Mouse (Mus musculus) kidney, embryonic 14.5 days (tissue): Measurements from ENCODE around the gene Fmo2. TPM values are rescaled to one million over a fixed set of nuclear protein-coding genes. Genes with fewer than 3 reads are reported as not detected.

Source experiments
- ATAC-seq: fragments of 200-750 bp; cut with Nextera tagmentation; 2 replicates; pipeline ENCODE4 v1.8.0; 2017; ENCODE audit warnings: moderate number of reproducible peaks, mild to moderate bottlenecking, moderate TSS enrichment, moderate library complexity; ENCODE audit not compliant: low FRiP score, low TSS enrichment
- H3K27ac ChIP-seq: fragments of 300-500 bp; sonication (generic); 2 replicates; pipeline ENCODE4 v1.5.1; 2014; ENCODE audit warnings: low read depth, mild to moderate bottlenecking, low read length, moderate library complexity, mixed read lengths
- H3K27me3 ChIP-seq: fragments of 300-500 bp; sonication (generic); 2 replicates; pipeline ENCODE4 v1.6.1; 2014; ENCODE audit warnings: mild to moderate bottlenecking, low read length; ENCODE audit not compliant: control insufficient read depth, insufficient read depth
- H3K36me3 ChIP-seq: fragments of 300-500 bp; sonication (generic); 2 replicates; pipeline ENCODE4 v1.6.1; 2014; ENCODE audit warnings: low read length, mixed read lengths; ENCODE audit not compliant: control insufficient read depth, insufficient read depth
- H3K4me1 ChIP-seq: fragments of 300-500 bp; sonication (generic); 2 replicates; pipeline ENCODE4 v1.6.1; 2014; ENCODE audit warnings: low read length, mixed read lengths; ENCODE audit not compliant: control insufficient read depth, insufficient read depth
- H3K4me2 ChIP-seq: fragments of 300-500 bp; sonication (generic); replicated peaks from 2 replicates; pipeline ENCODE4 v1.6.1; 2014; ENCODE audit warnings: low read depth, mild to moderate bottlenecking, low read length
- H3K4me3 ChIP-seq: fragments of 300-500 bp; sonication (generic); 2 replicates; pipeline ENCODE4 v1.5.1; 2014; ENCODE audit warnings: mild to moderate bottlenecking, low read length
- H3K9ac ChIP-seq: fragments of 300-500 bp; sonication (generic); 2 replicates; pipeline ENCODE4 v1.6.1; 2014; ENCODE audit warnings: low read depth, mild to moderate bottlenecking, low read length, moderate library complexity
- H3K9me3 ChIP-seq: fragments of 300-500 bp; sonication (generic); 2 replicates; pipeline ENCODE4 v1.6.1; 2016; ENCODE audit warnings: low read length; ENCODE audit not compliant: control insufficient read depth
- WGBS: fragments of 180-500 bp; shearing (Covaris S2); extraction: QIAGEN DNeasy Blood & Tissue Kit; methylation state at CpG from one replicate; pipeline ENCODE4 v1.1.7; 2014; 5-methylcytosine and 5-hydroxymethylcytosine counted together
- polyA plus RNA-seq: library from polyadenylated mRNA; unstranded; fragments of >200 nt; fragmentation: Nextera tagmentation; extraction: Ambion mirVana; gene quantifications from 2 replicates; pipeline ENCODE4 v1.2.1, GENCODE M21; 2014

Fmo2 gene
- polyA plus RNA-seq, 1 experiment from 2014 or later = 1.2 TPM

- Histone ChIP-seq H3K4me1 (peaks cover 7% of the 10 kb centered on the region; the same call in 1 of the 2 replicates), H3K9me3 (no peaks in the 10 kb centered on the region), H3K4me3 (no peak overlapping the region), H3K36me3 (no peaks in the 10 kb centered on the region), H3K27ac (no peak overlapping the region), H3K9ac (no peak overlapping the region), H3K27me3 (no peaks in the 10 kb centered on the region), H3K4me2 (no peak overlapping the region)
- ATAC-seq = no peak
- 61% methylated on average over 3 of the region's 3 CpGs for WGBS
Observed at GRCm38 (mm10) chr1:162875091-162875490, 23.4 kb downstream of the Fmo2 start.

GRCm38 (mm10) chr1:162871701-162872311 is 26.7 kb downstream of the Fmo2 start:
- 34% methylated on average over 9 of the region's 9 CpGs for WGBS

DNA sequence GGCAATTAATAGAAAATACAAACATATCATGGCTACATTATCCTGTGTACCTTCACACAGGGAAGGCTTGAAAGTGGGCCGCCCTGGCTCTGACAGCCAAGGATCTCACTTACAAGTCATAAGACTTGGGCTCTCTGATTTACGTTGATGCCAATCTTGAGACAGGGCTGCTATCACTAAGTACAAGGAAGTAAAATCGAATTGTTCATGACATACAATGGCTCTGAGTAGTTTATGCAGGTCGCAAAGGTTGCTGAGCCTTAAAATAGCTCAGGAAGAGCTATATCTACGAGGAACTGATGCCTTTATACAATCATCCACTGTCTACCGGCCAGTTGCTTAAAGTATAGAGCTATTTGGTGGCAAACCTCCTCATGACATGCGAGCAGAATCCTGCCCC is 27.5 kb downstream of the Fmo2 start:
- H3K27ac ChIP-seq = no peak overlapping the region
- H3K27me3 ChIP-seq = no peaks in the 10 kb centered on the region
- 78% methylated on average over 7 of the region's 7 CpGs for WGBS
- H3K36me3 ChIP-seq = no peaks in the 10 kb centered on the region
- H3K4me3 ChIP-seq = no peak overlapping the region
- H3K4me1 ChIP-seq = peaks cover 7% of the 10 kb centered on the region; the same call in 1 of the 2 replicates
- H3K4me2 ChIP-seq = no peak overlapping the region
- H3K9me3 ChIP-seq = peaks cover 3% of the 10 kb centered on the region; the same call in 1 of the 2 replicates
- H3K9ac ChIP-seq = no peak overlapping the region
- ATAC-seq = no peak

More at GRCm38 (mm10) chr1:162871701-162872311, 26.7 kb downstream of the Fmo2 start:
- Histone ChIP-seq H3K9ac (no peak overlapping the region), H3K4me2 (no peak overlapping the region), H3K4me1 (peaks cover 7% of the 10 kb centered on the region; the same call in 1 of the 2 replicates), H3K36me3 (no peaks in the 10 kb centered on the region), H3K4me3 (no peak overlapping the region), H3K27ac (no peak overlapping the region; the same call in 1 of the 2 replicates), H3K27me3 (no peaks in the 10 kb centered on the region), H3K9me3 (peaks cover 3% of the 10 kb centered on the region; the same call in 1 of the 2 replicates)
- peak; percentile 63; the same call in 1 of the 2 replicates for ATAC-seq

- WGBS = 67% methylated on average over 4 of the region's 4 CpGs
- no peaks in the 10 kb centered on the region for H3K36me3 ChIP-seq
- H3K4me3 ChIP-seq = no peak overlapping the region
- peaks cover 7% of the 10 kb centered on the region; the same call in 1 of the 2 replicates for H3K4me1 ChIP-seq
- no peak overlapping the region for H3K27ac ChIP-seq
- no peak overlapping the region for H3K9ac ChIP-seq
- no peak for ATAC-seq
- H3K4me2 ChIP-seq = no peak overlapping the region
- H3K9me3 ChIP-seq = peaks cover 3% of the 10 kb centered on the region; the same call in 1 of the 2 replicates
- no peaks in the 10 kb centered on the region for H3K27me3 ChIP-seq
Observed at GRCm38 (mm10) chr1:162867396-162867795, 31.1 kb downstream of the Fmo2 start.

- H3K36me3 ChIP-seq = no peaks in the 10 kb centered on the region
- no peak within 1 kb of the TSS for H3K4me2 ChIP-seq
- no peaks in the 10 kb centered on the region; the same call in 1 of the 2 replicates for H3K4me1 ChIP-seq
- H3K4me3 ChIP-seq = no peak within 1 kb of the TSS
- H3K9me3 ChIP-seq = peaks cover 3% of the 10 kb centered on the region; the same call in 1 of the 2 replicates
- H3K27me3 ChIP-seq = no peaks in the 10 kb centered on the region
- H3K9ac ChIP-seq = no peak within 1 kb of the TSS
- no peak within 1 kb of the TSS for H3K27ac ChIP-seq
- 37% methylated on average over 7 of the region's 7 CpGs for WGBS
- no peak for ATAC-seq
Observed at GRCm38 (mm10) chr1:162866280-162866681, 32.2 kb downstream of the Fmo2 start, which contains the start of gene Fmo1. Fmo1 (minus strand) TSS chr1:162866610.

DNA sequence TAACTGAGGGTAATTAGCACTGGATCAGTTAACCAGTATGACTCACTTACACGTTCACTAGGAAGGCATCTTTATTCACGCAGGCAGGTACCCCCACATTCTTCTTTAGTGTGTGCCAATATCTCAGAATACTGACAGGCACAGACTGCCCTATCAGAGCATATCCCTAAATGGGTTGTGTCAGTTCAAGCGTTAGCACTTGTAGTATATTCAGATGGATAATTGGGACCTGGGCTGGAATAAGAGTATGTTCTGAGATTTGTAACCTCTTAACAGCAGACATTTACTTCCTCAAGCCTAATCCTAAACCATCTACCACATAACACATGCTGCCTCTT is 33.1 kb downstream of the Fmo2 start:
- no peak overlapping the region for H3K4me3 ChIP-seq
- no peaks in the 10 kb centered on the region for H3K4me1 ChIP-seq
- H3K27ac ChIP-seq = no peak overlapping the region
- ATAC-seq = no peak
- H3K9ac ChIP-seq = no peak overlapping the region
- H3K36me3 ChIP-seq = no peaks in the 10 kb centered on the region
- 73% methylated on average over 3 of the region's 3 CpGs for WGBS
- no peak overlapping the region for H3K4me2 ChIP-seq
- no peaks in the 10 kb centered on the region for H3K27me3 ChIP-seq
- H3K9me3 ChIP-seq = peaks cover 3% of the 10 kb centered on the region; the same call in 1 of the 2 replicates

DNA sequence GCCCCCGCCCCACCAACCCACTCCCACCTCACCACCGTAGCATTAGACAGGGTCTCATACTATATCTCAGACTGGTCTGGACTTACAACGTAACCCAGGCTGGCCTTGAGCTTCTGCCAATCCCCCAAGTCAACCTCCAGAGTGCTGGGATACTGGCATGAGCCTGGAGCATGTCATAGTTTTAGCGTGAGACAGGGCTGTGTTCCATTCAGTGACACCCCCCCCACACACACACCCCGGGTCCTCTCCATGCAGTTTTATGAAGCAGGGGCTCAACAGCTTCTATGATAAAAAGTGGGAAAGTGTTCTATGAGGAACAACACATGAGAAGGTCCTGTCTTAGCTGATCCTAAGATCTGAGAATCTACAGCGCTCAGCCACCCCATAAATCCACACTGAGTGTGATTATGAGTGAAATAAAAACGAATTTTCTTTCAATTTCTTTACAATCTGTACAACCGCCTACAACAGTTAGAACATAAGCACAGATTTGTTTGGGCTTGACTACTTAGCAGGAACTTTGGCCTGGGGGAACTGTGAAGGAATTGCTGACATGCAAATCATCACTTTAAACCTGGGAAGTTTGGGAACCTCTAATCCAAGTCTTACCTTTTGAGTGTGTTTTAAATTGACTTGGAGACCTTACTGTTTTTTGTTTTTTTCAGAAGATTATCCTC is 33.6 kb downstream of the Fmo2 start:
- Histone ChIP-seq H3K27me3 (no peaks in the 10 kb centered on the region), H3K4me1 (no peaks in the 10 kb centered on the region), H3K27ac (no peak overlapping the region), H3K36me3 (no peaks in the 10 kb centered on the region), H3K9ac (no peak overlapping the region), H3K4me2 (no peak overlapping the region), H3K9me3 (peaks cover 3% of the 10 kb centered on the region; the same call in 1 of the 2 replicates), H3K4me3 (no peak overlapping the region)
- 80% methylated on average over 8 of the region's 8 CpGs for WGBS
- ATAC-seq = no peak

GRCm38 (mm10) chr1:162864279-162864678 is 34.2 kb downstream of the Fmo2 start:
- 81% methylated on average over 5 of the region's 5 CpGs for WGBS

DNA sequence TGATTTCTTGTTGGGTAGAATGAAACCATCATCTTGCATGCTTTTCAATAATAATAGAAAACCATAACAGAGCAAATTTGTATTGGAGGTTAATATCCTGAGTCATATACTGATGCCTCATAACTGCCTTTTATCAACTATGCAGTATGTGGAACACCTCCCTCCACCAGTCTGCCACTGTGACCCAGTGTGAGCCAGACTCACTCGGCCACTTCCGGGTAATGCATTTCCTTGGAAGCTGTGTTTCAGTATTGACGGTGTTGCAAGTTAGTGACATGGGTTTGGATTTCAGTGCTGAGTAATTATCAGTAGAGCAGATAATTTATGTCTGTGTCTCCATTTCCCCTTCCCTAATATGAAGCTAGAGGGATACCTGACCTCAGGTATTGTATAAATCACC is 34.9 kb downstream of the Fmo2 start:
- Histone ChIP-seq H3K4me2 (no peak overlapping the region), H3K27me3 (no peaks in the 10 kb centered on the region), H3K36me3 (no peaks in the 10 kb centered on the region), H3K4me1 (0 out of 2 replicates have a peak, but pooled peaks cover 5% of the 10 kb centered on the region), H3K4me3 (no peak overlapping the region), H3K9ac (no peak overlapping the region), H3K27ac (no peak overlapping the region), H3K9me3 (peaks cover 3% of the 10 kb centered on the region; the same call in 1 of the 2 replicates)
- no peak for ATAC-seq
- WGBS = 54% methylated on average over 3 of the region's 3 CpGs

More at GRCm38 (mm10) chr1:162864279-162864678, 34.2 kb downstream of the Fmo2 start:
- Histone ChIP-seq H3K4me3 (no peak overlapping the region), H3K9ac (no peak overlapping the region), H3K36me3 (no peaks in the 10 kb centered on the region), H3K4me2 (no peak overlapping the region), H3K4me1 (no peaks in the 10 kb centered on the region), H3K27me3 (no peaks in the 10 kb centered on the region), H3K9me3 (peaks cover 3% of the 10 kb centered on the region; the same call in 1 of the 2 replicates), H3K27ac (no peak overlapping the region)
- ATAC-seq = no peak
